Mouse (Mus musculus): ENCODE measurements at regions not wholly inside any gene's neighbourhood (a gene's known extent, or its start where the extent isn't known, plus 50 kb on each side); places are given as distances from the start of the nearest gene placed in this dataset.

- TF ChIP-seq CTCF (IDR thresholded peaks at IDR 0.05; ENCODE audit: extremely low read depth, insufficient read depth, insufficient read length, insufficient replicate concordance) = no peak
- TF ChIP-seq POLR2A (IDR thresholded peaks at IDR 0.05; ENCODE audit: low read depth, low read length) = no peak
These were observed 445.7 kb downstream of the Irx1 start for GRCm38 (mm10) chr13:71517776-71518175.

Data from spleen, adult 2 months (tissue).